Comparison of ENCODE assay signal across 9 mouse cellular contexts in the genomic region with DNA sequence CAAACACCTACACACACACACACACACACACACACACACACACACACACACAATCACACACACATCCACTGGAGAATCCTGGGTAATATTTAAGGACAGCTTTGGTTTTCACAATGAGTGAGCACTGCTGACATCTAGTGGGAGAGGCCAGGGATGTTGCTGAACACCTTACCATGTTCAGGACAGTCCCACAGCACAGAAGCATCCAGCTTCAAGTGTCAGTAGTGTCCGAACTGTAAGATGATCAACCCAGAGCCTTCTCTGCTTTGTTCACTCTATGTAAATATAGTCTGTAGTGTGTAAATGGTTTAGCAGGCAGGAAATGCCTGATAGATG.
DNase-seq lines count a peak whose midpoint lies in the region; ATAC-seq lines count a peak whose summit lies in the region.
"Had no signal": no experiment of that assay in that cellular context is flagged by ENCODE, and none has a peak within 500 bp of the region (broad histone marks: within the 10 kb centered on the region; RNA-seq: fewer than 3 reads in every experiment).

No protein-coding gene starts in this region.

- H3K4me1 ChIP-seq in hindbrain, embryonic 16.5 days (ENCODE audit: control insufficient read depth, insufficient read depth, low read depth, low read length): no peaks in the 10 kb centered on the region
- peaks cover 5% of the 10 kb centered on the region; the same call in 1 of the 2 replicates for H3K4me1 ChIP-seq in midbrain, embryonic 16.5 days (ENCODE audit: control insufficient read depth, insufficient read depth, low read length)

- H3K9me3 ChIP-seq in hindbrain, embryonic 16.5 days (ENCODE audit: control insufficient read depth, low read length): no peaks in the 10 kb centered on the region
- no peaks in the 10 kb centered on the region for H3K9me3 ChIP-seq in midbrain, embryonic 16.5 days (replicated peaks; ENCODE audit: control insufficient read depth, low read length, poor library complexity, severe bottlenecking)

- H3K36me3 ChIP-seq in hindbrain, embryonic 16.5 days (ENCODE audit: control insufficient read depth, insufficient read depth, low read length): no peaks in the 10 kb centered on the region
- no peaks in the 10 kb centered on the region for H3K36me3 ChIP-seq in midbrain, embryonic 16.5 days (ENCODE audit: control insufficient read depth, insufficient read depth, low read length)
- H3K36me3 ChIP-seq: G1E had no signal

- no peak overlapping the region for H3K27ac ChIP-seq in hindbrain, embryonic 16.5 days (ENCODE audit: low read depth, low read length)
- H3K27ac ChIP-seq in midbrain, embryonic 16.5 days (ENCODE audit: low read length): no peak overlapping the region

- no peaks in the 10 kb centered on the region for H3K27me3 ChIP-seq in hindbrain, embryonic 16.5 days (replicated peaks; ENCODE audit: control insufficient read depth, insufficient read depth, low read length)
- H3K27me3 ChIP-seq in midbrain, embryonic 16.5 days (ENCODE audit: control insufficient read depth, insufficient read depth, low read depth, low read length): no peaks in the 10 kb centered on the region

- 70% methylated on average over 1 of the region's 1 CpGs for WGBS in hindbrain, embryonic 16.5 days
- 62% methylated on average over 1 of the region's 1 CpGs for WGBS in midbrain, embryonic 16.5 days

- no peak for DNase-seq in frontal cortex, postnatal 10 days (ENCODE audit: low spot score in 2 of 2)
- peak; percentile 47 for DNase-seq in testis, postnatal 10 days (ENCODE audit: low spot score)
- no peak for DNase-seq in testis, postnatal 14 days (ENCODE audit: low spot score)
- DNase-seq in adrenal gland, postnatal 4 days (ENCODE audit: low spot score in 2 of 2): no peak

- H3K4me2 ChIP-seq in hindbrain, embryonic 16.5 days (ENCODE audit: low read length): no peak overlapping the region
- H3K4me2 ChIP-seq in midbrain, embryonic 16.5 days (ENCODE audit: low read length): no peak overlapping the region

- H3K9ac ChIP-seq in hindbrain, embryonic 16.5 days (ENCODE audit: low read depth, low read length): no peak overlapping the region; the same call in 1 of the 2 replicates
- no peak overlapping the region for H3K9ac ChIP-seq in midbrain, embryonic 16.5 days (ENCODE audit: low read depth, low read length)

- peak; percentile 89 for ATAC-seq in frontal cortex, adult (ENCODE audit: low TSS enrichment)
- peak; percentile 72 for ATAC-seq in hindbrain, embryonic 16.5 days
- peak; percentile 86 for ATAC-seq in midbrain, embryonic 16.5 days
- ATAC-seq in megakaryocyte, adult 5-6 weeks (ENCODE audit: poor library complexity, severe bottlenecking): no peak

- H3K4me3 ChIP-seq in hindbrain, embryonic 16.5 days (ENCODE audit: low read length): no peak overlapping the region
- no peak overlapping the region for H3K4me3 ChIP-seq in midbrain, embryonic 16.5 days (ENCODE audit: low read depth, low read length)
